Mouse (Mus musculus) forebrain, embryonic 13.5 days (tissue): ENCODE data around the gene Prickle2. TPM values are rescaled to one million over a fixed set of nuclear protein-coding genes. Genes with fewer than 3 reads are reported as not detected.

Experiments used
- ATAC-seq: fragments of 200-750 bp; cut with Nextera tagmentation; 2 replicates; pipeline ENCODE4 v1.8.0; 2017
- H3K27ac ChIP-seq: fragments of 300-500 bp; sonication (generic); 2 replicates; pipeline ENCODE4 v1.5.1; 2015; ENCODE audit warnings: inconsistent platforms, mild to moderate bottlenecking, moderate library complexity
- H3K27me3 ChIP-seq: fragments of 300-500 bp; sonication (generic); 2 replicates; pipeline ENCODE4 v1.6.1; 2015; ENCODE audit warnings: mild to moderate bottlenecking, inconsistent platforms
- H3K36me3 ChIP-seq: fragments of 300-500 bp; sonication (generic); 2 replicates; pipeline ENCODE4 v1.6.1; 2015; ENCODE audit warnings: mild to moderate bottlenecking, inconsistent platforms; ENCODE audit not compliant: poor library complexity, severe bottlenecking
- H3K4me1 ChIP-seq: fragments of 300-500 bp; sonication (generic); 2 replicates; pipeline ENCODE4 v1.6.1; 2015; ENCODE audit warnings: inconsistent platforms
- H3K4me2 ChIP-seq: fragments of 300-500 bp; sonication (generic); 2 replicates; pipeline ENCODE4 v1.6.1; 2015; ENCODE audit warnings: inconsistent platforms, mild to moderate bottlenecking, moderate library complexity
- H3K4me3 ChIP-seq: fragments of 300-500 bp; sonication (generic); 2 replicates; pipeline ENCODE4 v1.5.1; 2015; ENCODE audit warnings: mild to moderate bottlenecking, inconsistent platforms
- H3K9ac ChIP-seq: fragments of 300-500 bp; sonication (generic); 2 replicates; pipeline ENCODE4 v1.6.1; 2015; ENCODE audit warnings: mild to moderate bottlenecking, inconsistent platforms
- H3K9me3 ChIP-seq: fragments of 300-500 bp; sonication (generic); replicated peaks from 2 replicates; pipeline ENCODE4 v1.6.1; 2016; ENCODE audit warnings: inconsistent platforms
- WGBS: fragments of 180-500 bp; shearing (Covaris S2); methylation state at CpG from one replicate; pipeline ENCODE4 v1.1.7; 2015; 5-methylcytosine and 5-hydroxymethylcytosine counted together
- polyA plus RNA-seq: library from polyadenylated mRNA; unstranded; fragments of >200 nt; fragmentation: Nextera tagmentation; extraction: Ambion mirVana; gene quantifications from 2 replicates; pipeline ENCODE4 v1.2.1, GENCODE M21; 2015

Gene Prickle2
- 4.3 and 5.1 TPM in 2 replicates for polyA plus RNA-seq

- Histone ChIP-seq H3K4me3 (peak within 1 kb of the TSS; percentile 66), H3K4me1 (peaks cover 11% of the 10 kb centered on the region), H3K27ac (no peak within 1 kb of the TSS), H3K9ac (peak within 1 kb of the TSS; percentile 76), H3K36me3 (no peaks in the 10 kb centered on the region), H3K9me3 (no peaks in the 10 kb centered on the region), H3K4me2 (peak within 1 kb of the TSS; percentile 98), H3K27me3 (peaks cover 20% of the 10 kb centered on the region)
- WGBS, result 0% methylated on average over 13 of the region's 24 CpGs
- peak; percentile 94 for ATAC-seq
These were observed at the start of gene Prickle2 for GRCm38 (mm10) chr6:92706145-92706466. Gene Prickle2, minus strand, starts transcription at chr6:92706155.

GRCm38 (mm10) chr6:92752737-92753136 is 46.8 kb upstream of the Prickle2 start:
- no peaks in the 10 kb centered on the region for H3K36me3 ChIP-seq
- no peak overlapping the region for H3K27ac ChIP-seq
- no peak overlapping the region for H3K4me3 ChIP-seq
- no peak overlapping the region for H3K9ac ChIP-seq
- H3K4me1 ChIP-seq, result no peaks in the 10 kb centered on the region
- H3K9me3 ChIP-seq, result no peaks in the 10 kb centered on the region
- 77% methylated on average over 2 of the region's 2 CpGs for WGBS
- no peaks in the 10 kb centered on the region for H3K27me3 ChIP-seq
- no peak overlapping the region for H3K4me2 ChIP-seq
- peak; percentile 66 for ATAC-seq

- 80% methylated on average over 4 of the region's 4 CpGs for WGBS
- no peak overlapping the region for H3K9ac ChIP-seq
- no peak for ATAC-seq
- no peak overlapping the region for H3K4me2 ChIP-seq
- H3K9me3 ChIP-seq, result no peaks in the 10 kb centered on the region
- H3K4me1 ChIP-seq, result no peaks in the 10 kb centered on the region
- no peaks in the 10 kb centered on the region for H3K27me3 ChIP-seq
- no peaks in the 10 kb centered on the region for H3K36me3 ChIP-seq
- no peak overlapping the region for H3K27ac ChIP-seq
- no peak overlapping the region for H3K4me3 ChIP-seq
These were observed 43.5 kb upstream of the Prickle2 start for GRCm38 (mm10) chr6:92749420-92749819.

GRCm38 (mm10) chr6:92743605-92744004 is 37.6 kb upstream of the Prickle2 start:
- Histone ChIP-seq H3K4me3 (no peak overlapping the region), H3K27ac (no peak overlapping the region), H3K4me1 (no peaks in the 10 kb centered on the region), H3K36me3 (no peaks in the 10 kb centered on the region), H3K9ac (no peak overlapping the region), H3K4me2 (peak overlapping the region; percentile 30), H3K9me3 (no peaks in the 10 kb centered on the region), H3K27me3 (no peaks in the 10 kb centered on the region)
- ATAC-seq, result peak; percentile 70
- WGBS, result 12% methylated on average over 11 of the region's 11 CpGs

GRCm38 (mm10) chr6:92737116-92737515 is 31.2 kb upstream of the Prickle2 start:
- Histone ChIP-seq H3K9me3 (peaks cover 8% of the 10 kb centered on the region; the same call in 1 of the 2 replicates), H3K9ac (no peak overlapping the region), H3K4me2 (no peak overlapping the region), H3K4me3 (no peak overlapping the region), H3K27me3 (no peaks in the 10 kb centered on the region), H3K36me3 (no peaks in the 10 kb centered on the region), H3K27ac (no peak overlapping the region), H3K4me1 (no peaks in the 10 kb centered on the region)
- 80% methylated on average over 1 of the region's 1 CpGs for WGBS
- ATAC-seq, result no peak

GRCm38 (mm10) chr6:92733651-92734050 is 27.7 kb upstream of the Prickle2 start:
- ATAC-seq, result no peak
- H3K27me3 ChIP-seq, result no peaks in the 10 kb centered on the region
- H3K4me3 ChIP-seq, result no peak overlapping the region

GRCm38 (mm10) chr6:92728514-92728913 is 22.6 kb upstream of the Prickle2 start:
- no peaks in the 10 kb centered on the region for H3K27me3 ChIP-seq
- ATAC-seq, result peak; percentile 36; the same call in 1 of the 2 replicates
- peak overlapping the region; percentile 21; the same call in 1 of the 2 replicates for H3K4me2 ChIP-seq
- H3K4me1 ChIP-seq, result peaks cover 8% of the 10 kb centered on the region
- H3K27ac ChIP-seq, result peak overlapping the region; percentile 57
- no peak overlapping the region for H3K4me3 ChIP-seq
- peaks cover 2% of the 10 kb centered on the region; the same call in 1 of the 2 replicates for H3K9me3 ChIP-seq
- H3K9ac ChIP-seq, result no peak overlapping the region
- WGBS, result 31% methylated on average over 7 of the region's 7 CpGs
- H3K36me3 ChIP-seq, result no peaks in the 10 kb centered on the region

More at GRCm38 (mm10) chr6:92733651-92734050, 27.7 kb upstream of the Prickle2 start:
- Histone ChIP-seq H3K36me3 (no peaks in the 10 kb centered on the region), H3K9ac (no peak overlapping the region), H3K27ac (no peak overlapping the region), H3K9me3 (peaks cover 8% of the 10 kb centered on the region; the same call in 1 of the 2 replicates), H3K4me2 (no peak overlapping the region), H3K4me1 (peaks cover under 1% of the 10 kb centered on the region; the same call in 1 of the 2 replicates)

- H3K4me1 ChIP-seq, result peaks cover 8% of the 10 kb centered on the region
- no peak overlapping the region for H3K9ac ChIP-seq
- 2% methylated on average over 10 of the region's 10 CpGs for WGBS
- H3K4me2 ChIP-seq, result peak overlapping the region; percentile 21; the same call in 1 of the 2 replicates
- H3K27me3 ChIP-seq, result no peaks in the 10 kb centered on the region
- no peaks in the 10 kb centered on the region for H3K36me3 ChIP-seq
- ATAC-seq, result peak; percentile 59
- H3K27ac ChIP-seq, result peak overlapping the region; percentile 57
- H3K9me3 ChIP-seq, result no peaks in the 10 kb centered on the region
- no peak overlapping the region for H3K4me3 ChIP-seq
These were observed 22.1 kb upstream of the Prickle2 start for GRCm38 (mm10) chr6:92728084-92728483.

- Histone ChIP-seq H3K36me3 (no peaks in the 10 kb centered on the region), H3K9ac (no peak overlapping the region), H3K4me2 (no peak overlapping the region), H3K4me1 (peaks cover 8% of the 10 kb centered on the region), H3K4me3 (no peak overlapping the region), H3K27ac (peak overlapping the region; percentile 25; the same call in 1 of the 2 replicates), H3K9me3 (no peaks in the 10 kb centered on the region), H3K27me3 (no peaks in the 10 kb centered on the region; the same call in 1 of the 2 replicates)
- ATAC-seq, result peak; percentile 38
- 16% methylated on average over 7 of the region's 7 CpGs for whole genome bisulfite sequencing
These were observed 21.5 kb upstream of the Prickle2 start for GRCm38 (mm10) chr6:92727351-92727986.

GRCm38 (mm10) chr6:92726121-92726520 is 20.2 kb upstream of the Prickle2 start:
- ATAC-seq, result no peak
- Histone ChIP-seq H3K9ac (no peak overlapping the region), H3K4me1 (peaks cover 8% of the 10 kb centered on the region), H3K4me2 (no peak overlapping the region), H3K4me3 (no peak overlapping the region), H3K36me3 (no peaks in the 10 kb centered on the region), H3K27ac (no peak overlapping the region), H3K27me3 (no peaks in the 10 kb centered on the region; the same call in 1 of the 2 replicates), H3K9me3 (no peaks in the 10 kb centered on the region)
- 82% methylated on average over 5 of the region's 5 CpGs for WGBS

GRCm38 (mm10) chr6:92724394-92724793 is 18.4 kb upstream of the Prickle2 start:
- Histone ChIP-seq H3K4me2 (no peak overlapping the region), H3K4me3 (no peak overlapping the region), H3K27ac (no peak overlapping the region), H3K9ac (no peak overlapping the region), H3K4me1 (peaks cover 8% of the 10 kb centered on the region), H3K36me3 (no peaks in the 10 kb centered on the region), H3K27me3 (no peaks in the 10 kb centered on the region; the same call in 1 of the 2 replicates), H3K9me3 (no peaks in the 10 kb centered on the region)
- WGBS, result 53% methylated on average over 2 of the region's 2 CpGs
- ATAC-seq, result no peak

- H3K4me1 ChIP-seq, result no peaks in the 10 kb centered on the region
- whole genome bisulfite sequencing, result 65% methylated on average over 3 of the region's 3 CpGs
- no peak overlapping the region for H3K9ac ChIP-seq
- ATAC-seq, result no peak
- H3K27ac ChIP-seq, result no peak overlapping the region
- H3K27me3 ChIP-seq, result no peaks in the 10 kb centered on the region
- H3K4me2 ChIP-seq, result no peak overlapping the region
- no peaks in the 10 kb centered on the region for H3K36me3 ChIP-seq
- no peaks in the 10 kb centered on the region for H3K9me3 ChIP-seq
- H3K4me3 ChIP-seq, result no peak overlapping the region
These were observed 9.9 kb upstream of the Prickle2 start for GRCm38 (mm10) chr6:92715806-92716205.

- no peak overlapping the region for H3K4me3 ChIP-seq
- H3K9ac ChIP-seq, result no peak overlapping the region
- no peaks in the 10 kb centered on the region for H3K9me3 ChIP-seq
- H3K27me3 ChIP-seq, result no peaks in the 10 kb centered on the region
- no peak overlapping the region for H3K4me2 ChIP-seq
- ATAC-seq, result no peak
- no peaks in the 10 kb centered on the region for H3K4me1 ChIP-seq
- 93% methylated on average over 4 of the region's 4 CpGs for WGBS
- H3K27ac ChIP-seq, result no peak overlapping the region
- H3K36me3 ChIP-seq, result no peaks in the 10 kb centered on the region
These were observed 8.8 kb upstream of the Prickle2 start for GRCm38 (mm10) chr6:92714748-92715147.
